21 mouse cellular contexts compared by ENCODE assay signal in genomic region chr2:49350852-49351251, GRCm38 (mm10).
DNase-seq lines count a peak whose midpoint lies in the region; ATAC-seq and TF ChIP-seq lines count a peak whose summit lies in the region.
"Had no signal": no experiment of that assay in that cellular context is flagged by ENCODE, and none has a peak within 500 bp of the region (broad histone marks: within the 10 kb centered on the region; RNA-seq: fewer than 3 reads in every experiment).

No protein-coding gene starts in this region.

- DNase-seq in heart, postnatal 25 days (ENCODE audit: low spot score): no peak
- peak; percentile 33 for DNase-seq in MEL (ENCODE audit: low read depth, low spot score)
- DNase-seq in right cerebral cortex, postnatal 14 days: no peak
- DNase-seq in cerebellum, adult 2 months: no peak
- DNase-seq: adrenal gland, adult 8-10 months; adrenal gland, postnatal 14 days; adrenal gland, postnatal 36 days; cerebellum, adult 11-12 months; cerebellum, adult 8-10 months; cerebellum, adult 9-11 months; cerebellum, postnatal 25 days; forebrain, postnatal 0 days had no signal

- ATAC-seq in heart, embryonic 16.5 days (replicated peaks; ENCODE audit: extremely low read depth, insufficient read depth, low FRiP score): no peak
- ATAC-seq in megakaryocyte progenitor cell, adult 5-6 weeks (replicated peaks; ENCODE audit: poor library complexity): peak; percentile 23
- ATAC-seq: activated CD4-positive, CD25-positive, alpha-beta regulatory T cell, adult 4 months; forebrain, embryonic 13.5 days; forebrain, postnatal 0 days had no signal

- peaks cover 11% of the 10 kb centered on the region for H3K4me1 ChIP-seq in heart, embryonic 16.5 days (ENCODE audit: control insufficient read depth, insufficient read depth, low read length)
- H3K4me1 ChIP-seq in MEL (ENCODE audit: control insufficient read depth in 1 of 2, insufficient read depth in 2 of 2, low read length in 2 of 2): peaks cover 21 to 38% of the 10 kb centered on the region in 2 experiments
- peaks cover 20% of the 10 kb centered on the region; the same call in 1 of the 2 replicates for H3K4me1 ChIP-seq in small intestine, adult 2 months (ENCODE audit: control insufficient read depth, insufficient read depth, insufficient read length, low read length)
- H3K4me1 ChIP-seq in cerebellum, adult 2 months (ENCODE audit: control insufficient read depth, insufficient read depth, low read length): peaks cover 4% of the 10 kb centered on the region; the same call in 1 of the 2 replicates
- H3K4me1 ChIP-seq: embryonic facial prominence, embryonic 10.5 days; embryonic facial prominence, embryonic 12.5 days; forebrain, embryonic 15.5 days had no signal

- intact Hi-C loops in heart, postnatal 25 days (cut with DNase I): loop anchor here (10.0 kb wide), 1 partner anchor 154 kb away; no protein-coding TSS in a partner anchor

- H3K9ac ChIP-seq in heart, embryonic 16.5 days (ENCODE audit: low read length): no peak overlapping the region
- no peak overlapping the region for H3K9ac ChIP-seq in MEL (ENCODE audit: control insufficient read depth, low read depth, low read length, poor library complexity, severe bottlenecking)
- H3K9ac ChIP-seq: embryonic facial prominence, embryonic 12.5 days; forebrain, embryonic 13.5 days; forebrain, embryonic 15.5 days; forebrain, postnatal 0 days had no signal

- H3K79me2 ChIP-seq in MEL (ENCODE audit: control insufficient read depth, insufficient read depth, low read length, poor library complexity): no peaks in the 10 kb centered on the region

- H3K36me3 ChIP-seq in heart, embryonic 16.5 days (ENCODE audit: control insufficient read depth, insufficient read depth): no peaks in the 10 kb centered on the region
- H3K36me3 ChIP-seq in MEL (ENCODE audit: control insufficient read depth in 1 of 2, insufficient read depth in 2 of 2, low read length in 2 of 2): peaks cover 0 to 29% of the 10 kb centered on the region in 2 experiments; a peak in 2 of 4 replicates
- H3K36me3 ChIP-seq in small intestine, adult 2 months (ENCODE audit: control insufficient read depth, insufficient read depth, low read length): no peaks in the 10 kb centered on the region
- H3K36me3 ChIP-seq: embryonic facial prominence, embryonic 10.5 days; embryonic facial prominence, embryonic 12.5 days; forebrain, embryonic 15.5 days had no signal

- no peak overlapping the region for H3K4me3 ChIP-seq in heart, embryonic 16.5 days (ENCODE audit: low read length)
- H3K4me3 ChIP-seq in MEL (ENCODE audit: control insufficient read depth in 1 of 2, insufficient read depth in 1 of 2, low read depth in 2 of 2, low read length in 2 of 2): 0 out of 4 replicates have a peak overlapping the region, but pooled peaks of 1 of the 2 experiments have one; percentile 8
- H3K4me3 ChIP-seq in small intestine, adult 2 months (ENCODE audit: low read depth, low read length): no peak overlapping the region
- no peak overlapping the region for H3K4me3 ChIP-seq in cerebellum, adult 2 months (replicated peaks; ENCODE audit: insufficient read depth, low read depth, low read length)
- H3K4me3 ChIP-seq: embryonic facial prominence, embryonic 10.5 days; embryonic facial prominence, embryonic 12.5 days; forebrain, embryonic 13.5 days; forebrain, embryonic 15.5 days had no signal

- no peaks in the 10 kb centered on the region for H3K27me3 ChIP-seq in heart, embryonic 16.5 days (ENCODE audit: control insufficient read depth, insufficient read depth, low read length)
- H3K27me3 ChIP-seq in MEL (ENCODE audit: control insufficient read depth in 1 of 2, insufficient read depth in 2 of 2, low read length in 2 of 2): no peaks in the 10 kb centered on the region
- no peaks in the 10 kb centered on the region for H3K27me3 ChIP-seq in small intestine, adult 2 months (ENCODE audit: control insufficient read depth, insufficient read depth, low read length)
- H3K27me3 ChIP-seq in cerebellum, adult 2 months (ENCODE audit: control insufficient read depth, insufficient read depth, low read length): no peaks in the 10 kb centered on the region; the same call in 1 of the 2 replicates
- H3K27me3 ChIP-seq: embryonic facial prominence, embryonic 12.5 days; forebrain, embryonic 13.5 days; forebrain, embryonic 15.5 days; Patski had no signal

- no peak for TF ChIP-seq POLR2A in MEL (IDR thresholded peaks at IDR 0.05; ENCODE audit: control insufficient read depth in 1 of 2, insufficient read depth in 1 of 2, low read depth in 1 of 2, low read length in 2 of 2, poor library complexity in 1 of 2)
- no peak for TF ChIP-seq POLR2A in small intestine, adult 2 months (IDR thresholded peaks at IDR 0.05; ENCODE audit: low read depth, low read length)
- TF ChIP-seq POLR2A in cerebellum, adult 2 months (IDR thresholded peaks at IDR 0.05; ENCODE audit: borderline replicate concordance, insufficient read depth, low read length): no peak

- no peak overlapping the region for H3K4me2 ChIP-seq in heart, embryonic 16.5 days (ENCODE audit: low read depth, low read length)
- H3K4me2 ChIP-seq: embryonic facial prominence, embryonic 12.5 days; forebrain, embryonic 13.5 days; forebrain, embryonic 15.5 days had no signal

- TF ChIP-seq EP300 in MEL (IDR thresholded peaks at IDR 0.05; ENCODE audit: low read depth in 1 of 2, low read length in 2 of 2): peak; percentile 68 to 81

- no peaks in the 10 kb centered on the region for H3K9me3 ChIP-seq in heart, embryonic 16.5 days (replicated peaks; ENCODE audit: control insufficient read depth, low read length)
- no peaks in the 10 kb centered on the region for H3K9me3 ChIP-seq in MEL (replicated peaks; ENCODE audit: insufficient read depth, low read length)
- H3K9me3 ChIP-seq: embryonic facial prominence, embryonic 10.5 days; embryonic facial prominence, embryonic 12.5 days; forebrain, embryonic 13.5 days; forebrain, embryonic 15.5 days had no signal

- TF ChIP-seq RAD21 in MEL (IDR thresholded peaks at IDR 0.05; ENCODE audit: low read depth, low read length): no peak

- WGBS in heart, embryonic 16.5 days: 45% methylated on average over 4 of the region's 4 CpGs
- WGBS in small intestine, adult 2 months: 22% methylated on average over 4 of the region's 4 CpGs
- 97% methylated on average over 4 of the region's 4 CpGs for WGBS in cerebellum, adult 2 months

- peak overlapping the region; percentile 53; the same call in 1 of the 2 replicates for H3K27ac ChIP-seq in heart, embryonic 16.5 days (ENCODE audit: low read length)
- peak overlapping the region; percentile 52 for H3K27ac ChIP-seq in MEL (ENCODE audit: control insufficient read depth, low read depth, low read length)
- peak overlapping the region; percentile 32; the same call in 1 of the 2 replicates for H3K27ac ChIP-seq in small intestine, adult 2 months (ENCODE audit: insufficient read depth, low read depth, low read length)
- no peak overlapping the region for H3K27ac ChIP-seq in cerebellum, adult 2 months (ENCODE audit: insufficient read depth, low read length)
- H3K27ac ChIP-seq: embryonic facial prominence, embryonic 10.5 days; embryonic facial prominence, embryonic 12.5 days; forebrain, embryonic 13.5 days; forebrain, embryonic 15.5 days had no signal

- no peak for TF ChIP-seq CTCF in MEL (IDR thresholded peaks at IDR 0.05 in 2 of 3, conservative IDR thresholded peaks at IDR 0.05 in 1 of 3; ENCODE audit: control insufficient read depth in 1 of 3, insufficient read depth in 1 of 3, low read depth in 2 of 3, low read length in 3 of 3, poor library complexity in 1 of 3, severe bottlenecking in 1 of 3)
- no peak for TF ChIP-seq CTCF in small intestine, adult 2 months (IDR thresholded peaks at IDR 0.05; ENCODE audit: extremely low read depth, insufficient read length, insufficient replicate concordance, low read depth, low read length)
- no peak for TF ChIP-seq CTCF in cerebellum, adult 2 months (IDR thresholded peaks at IDR 0.05; ENCODE audit: borderline replicate concordance, insufficient read depth, low read depth, low read length)

TF ChIP-seq in MEL, 35 proteins besides CTCF, POLR2A, EP300 and RAD21:
- TF ChIP-seq JUND (IDR thresholded peaks at IDR 0.05; ENCODE audit: low read depth, low read length): no peak
- peak; percentile 66; the same call in 1 of the 2 replicates for TF ChIP-seq MYB (IDR thresholded peaks at IDR 0.05; ENCODE audit: low read depth, low read length)
- no peak for TF ChIP-seq POLR2AphosphoS5 (IDR thresholded peaks at IDR 0.05; ENCODE audit: borderline replicate concordance, low read depth, low read length)
- peak; percentile 54; the same call in 1 of the 2 replicates for TF ChIP-seq GATA1 (IDR thresholded peaks at IDR 0.05; ENCODE audit: low read depth, low read length)
- TF ChIP-seq MAX (IDR thresholded peaks at IDR 0.05; ENCODE audit: low read length): no peak
- no peak for TF ChIP-seq HCFC1 (IDR thresholded peaks at IDR 0.05; ENCODE audit: low read depth, low read length)
- peak; percentile 60 for TF ChIP-seq TCF12 (IDR thresholded peaks at IDR 0.05; ENCODE audit: low read depth, low read length)
- TF ChIP-seq SIN3A (IDR thresholded peaks at IDR 0.05; ENCODE audit: low read length): peak; percentile 52
- TF ChIP-seq E2F4 (IDR thresholded peaks at IDR 0.05; ENCODE audit: borderline replicate concordance, low read depth, low read length): no peak
- peak; percentile 50; the same call in 1 of the 2 replicates for TF ChIP-seq RCOR1 (IDR thresholded peaks at IDR 0.05; ENCODE audit: low read depth, low read length)
- peak; percentile 67; the same call in 1 of the 2 replicates for TF ChIP-seq ETS1 (IDR thresholded peaks at IDR 0.05; ENCODE audit: low read depth, low read length)
